Mouse (Mus musculus) CH12.LX (cell line): ENCODE data around the gene Olfr263. TPM values are rescaled to one million over a fixed set of nuclear protein-coding genes. Genes with fewer than 3 reads are reported as not detected.

Experiments
- DNase-seq: peaks from one replicate; pipeline ENCODE4 v3.0.0-alpha.2; 2013; ENCODE audit errors: extremely low read depth
- H3K27ac ChIP-seq: 2 replicates; pipeline ENCODE4 v1.5.1; 2012; ENCODE audit warnings: low read depth, mild to moderate bottlenecking, control low read depth, moderate library complexity; ENCODE audit not compliant: insufficient read depth
- H3K27me3 ChIP-seq: replicated peaks from 2 replicates; pipeline ENCODE3; 2012; ENCODE audit warnings: inconsistent platforms
- H3K36me3 ChIP-seq, 2 experiments: replicated peaks in 1 of 2; 2 replicates each; pipeline versions ENCODE3 to v1.6.1; 2012; ENCODE audit warnings: inconsistent platforms in 1 of 2, low read length in 1 of 2, mild to moderate bottlenecking in 1 of 2, mixed read lengths in 1 of 2, moderate library complexity in 1 of 2; ENCODE audit not compliant: control insufficient read depth in 1 of 2, insufficient read depth in 1 of 2
- H3K4me1 ChIP-seq, 2 experiments: 2 replicates each; pipeline ENCODE4 v1.6.1; 2012; ENCODE audit warnings: inconsistent platforms in 1 of 2, moderate library complexity in 1 of 2; ENCODE audit not compliant: insufficient read depth in 2 of 2, control insufficient read depth in 1 of 2
- H3K4me2 ChIP-seq: 2 replicates; pipeline ENCODE4 v1.6.1; 2012; ENCODE audit warnings: low read depth, mild to moderate bottlenecking, control low read depth; ENCODE audit not compliant: poor library complexity, insufficient read depth, severe bottlenecking
- H3K4me3 ChIP-seq, 3 experiments: fragments of 150-350 bp in 1 of 3; sonication (generic) in 1 of 3; replicated peaks in 1 of 3; 2 replicates each; pipeline versions ENCODE3 to v1.5.1; 2011 to 2012; ENCODE audit warnings: low read depth in 2 of 3, low read length in 2 of 3, mild to moderate bottlenecking in 2 of 3, moderate library complexity in 2 of 3, control low read depth in 1 of 3, improper control_type of control experiment in 1 of 3, inconsistent platforms in 1 of 3, mixed read lengths in 1 of 3; ENCODE audit not compliant: poor library complexity in 1 of 3
- H3K79me2 ChIP-seq: replicated peaks from 2 replicates; pipeline ENCODE4 v1.6.1; 2012; ENCODE audit warnings: mild to moderate bottlenecking, moderate library complexity; ENCODE audit not compliant: control insufficient read depth, poor library complexity, insufficient read depth, severe bottlenecking; ENCODE audit errors: extremely low read depth
- H3K9ac ChIP-seq: 2 replicates; pipeline ENCODE4 v1.6.1; 2012; ENCODE audit warnings: low read depth, mild to moderate bottlenecking, control low read depth, moderate library complexity; ENCODE audit not compliant: insufficient read depth
- H3K9me3 ChIP-seq: replicated peaks from 2 replicates; pipeline ENCODE3; 2012; ENCODE audit warnings: low read length, inconsistent platforms, mixed read lengths
- CHD2 ChIP-seq: IDR thresholded peaks from 2 replicates; pipeline ENCODE4 v1.6.1; 2011; ENCODE audit warnings: low read length, improper control_type of control experiment
- CTCF ChIP-seq, 2 experiments: IDR thresholded peaks in 1 of 2; conservative IDR thresholded peaks in 1 of 2; 2 replicates each; pipeline ENCODE4 v1.5.1; 2011 to 2012; ENCODE audit warnings: low read depth in 2 of 2, low read length in 2 of 2, improper control_type of control experiment in 1 of 2, inconsistent platforms in 1 of 2, mild to moderate bottlenecking in 1 of 2, moderate library complexity in 1 of 2
- E2F4 ChIP-seq: IDR thresholded peaks from 2 replicates; pipeline ENCODE4 v1.6.1; 2011; ENCODE audit warnings: low read depth, low read length, improper control_type of control experiment; ENCODE audit not compliant: insufficient replicate concordance
- EP300 ChIP-seq: IDR thresholded peaks from 2 replicates; pipeline ENCODE4 v1.6.1; 2011; ENCODE audit warnings: low read length, improper control_type of control experiment
- GABPA ChIP-seq: IDR thresholded peaks from 2 replicates; pipeline ENCODE4 v1.6.1; 2012; ENCODE audit warnings: low read depth, low read length, improper control_type of control experiment, inconsistent platforms; ENCODE audit not compliant: insufficient replicate concordance
- IRF4 ChIP-seq: IDR thresholded peaks from 2 replicates; pipeline ENCODE4 v1.6.1; 2014; ENCODE audit warnings: low read depth, mild to moderate bottlenecking, inconsistent platforms, low read length, improper control_type of control experiment
- JUN ChIP-seq: IDR thresholded peaks from 2 replicates; pipeline ENCODE4 v1.6.1; 2011; ENCODE audit warnings: low read depth, mild to moderate bottlenecking, low read length, improper control_type of control experiment, moderate library complexity; ENCODE audit not compliant: insufficient read depth
- MAX ChIP-seq: IDR thresholded peaks from 2 replicates; pipeline ENCODE4 v1.6.1; 2011; ENCODE audit warnings: low read length, improper control_type of control experiment
- NELFE ChIP-seq: IDR thresholded peaks from 2 replicates; pipeline ENCODE4 v1.6.1; 2011; ENCODE audit warnings: low read depth, low read length, improper control_type of control experiment
- POLR2A ChIP-seq: IDR thresholded peaks from 2 replicates; pipeline ENCODE4 v1.6.1; 2011; ENCODE audit warnings: low read depth, mild to moderate bottlenecking, improper control_type of control experiment, low read length
- POLR2AphosphoS2 ChIP-seq: IDR thresholded peaks from 2 replicates; pipeline ENCODE4 v1.6.1; 2011; ENCODE audit warnings: low read depth, low read length, improper control_type of control experiment
- RAD21 ChIP-seq: IDR thresholded peaks from 2 replicates; pipeline ENCODE4 v1.6.1; 2011; ENCODE audit warnings: low read depth, mild to moderate bottlenecking, low read length, improper control_type of control experiment, moderate library complexity
- RCOR1 ChIP-seq: conservative IDR thresholded peaks from 2 replicates; pipeline ENCODE4 v1.6.1; 2012; ENCODE audit warnings: low read depth, mild to moderate bottlenecking, inconsistent platforms, low read length, improper control_type of control experiment
- UBTF ChIP-seq: IDR thresholded peaks from 2 replicates; pipeline ENCODE4 v1.6.1; 2012; ENCODE audit warnings: low read depth, mild to moderate bottlenecking, inconsistent platforms, low read length, improper control_type of control experiment, moderate library complexity
- USF1 ChIP-seq: IDR thresholded peaks from 2 replicates; pipeline ENCODE4 v1.6.1; 2014; ENCODE audit warnings: low read depth, mild to moderate bottlenecking, inconsistent platforms, low read length, improper control_type of control experiment
- USF2 ChIP-seq: conservative IDR thresholded peaks from 2 replicates; pipeline ENCODE4 v1.6.1; 2011; ENCODE audit warnings: low read depth, low read length, improper control_type of control experiment
- ZC3H11A ChIP-seq: IDR thresholded peaks from 2 replicates; pipeline ENCODE4 v1.6.1; 2012; ENCODE audit warnings: low read depth, mild to moderate bottlenecking, inconsistent platforms, low read length, improper control_type of control experiment
- dilution Hi-C: fragments of 300-500 bp; cut with MboI; formaldehyde crosslinking; loops from 2 replicates; pipeline ENCODE4 v1.14.3; 2020; ENCODE audit warnings: low sequenced_read_pairs; ENCODE audit not compliant: extremely low pct_unique_long_range_greater_than_20kb, extremely low pct_ligation_motif_present
- in situ Hi-C: fragments of 300-500 bp; cut with MboI; formaldehyde crosslinking; loops from 3 replicates; pipeline ENCODE4 v1.14.3; 2019; ENCODE audit warnings: low sequenced_read_pairs, low pct_ligation_motif_present, low pct_unique_long_range_greater_than_20kb, mixed read lengths
- polyA plus RNA-seq: library from polyadenylated mRNA; unstranded; fragments of >175 nt; gene quantifications from 2 replicates; pipeline ENCODE4 v1.2.1, GENCODE M21; 2012; ENCODE audit warnings: low read depth; ENCODE audit not compliant: insufficient read length
- total RNA-seq, 2 experiments: library from RNA; depleted of rRNA; stranded (reverse); fragments of 300-350 nt in 1 of 2; fragments of >200 nt in 1 of 2; gene quantifications; 2 replicates each; pipeline ENCODE4 v1.2.3; 2012 to 2014

The Olfr263 gene
- total and polyA plus RNA-seq, 3 experiments: not detected

GRCm38 (mm10) chr13:21183066-21183465, 53.6 kb downstream of the Olfr263 start:
- in situ Hi-C loops: no loop called here
- H3K4me1 ChIP-seq: peaks cover 11 to 55% of the 10 kb centered on the region in 2 experiments

GRCm38 (mm10) chr13:21183661-21184060, 54.2 kb downstream of the Olfr263 start:
- DNase-seq: no peak
- Histone ChIP-seq H3K27ac (no peak overlapping the region), H3K79me2 (peaks cover 51% of the 10 kb centered on the region), H3K27me3 (no peaks in the 10 kb centered on the region), H3K9ac (no peak overlapping the region), H3K4me3 (no peak overlapping the region), H3K36me3 (peaks cover 52 to 70% of the 10 kb centered on the region in 2 experiments), H3K9me3 (no peaks in the 10 kb centered on the region), H3K4me2 (no peak overlapping the region), H3K4me1 (peaks cover 6 to 49% of the 10 kb centered on the region in 2 experiments)
- TF ChIP-seq NELFE: no peak
- no peak for TF ChIP-seq JUN
- no peak for TF ChIP-seq EP300
- in situ Hi-C loops: no loop called here
- dilution Hi-C loops: no loop called here

More at GRCm38 (mm10) chr13:21183066-21183465, 53.6 kb downstream of the Olfr263 start:
- no peak for DNase-seq
- no peak overlapping the region for H3K27ac ChIP-seq
- H3K36me3 ChIP-seq: peaks cover 47 to 64% of the 10 kb centered on the region in 2 experiments
- TF ChIP-seq CTCF (conservative IDR thresholded peaks at IDR 0.05 in 1 of 2, IDR thresholded peaks at IDR 0.05 in 1 of 2; ENCODE audit: low read depth in 2 of 2, low read length in 2 of 2) (no peak), IRF4 (no peak), ZC3H11A (no peak), E2F4 (no peak), RCOR1 (no peak), UBTF (no peak), MAX (no peak), USF2 (no peak), GABPA (no peak), CHD2 (no peak), USF1 (no peak), POLR2AphosphoS2 (no peak), NELFE (no peak), RAD21 (no peak), POLR2A (no peak)
- H3K79me2 ChIP-seq: peaks cover 51% of the 10 kb centered on the region
- no peak overlapping the region for H3K4me3 ChIP-seq
- no peak overlapping the region for H3K9ac ChIP-seq
- H3K27me3 ChIP-seq: no peaks in the 10 kb centered on the region
- H3K4me2 ChIP-seq: no peak overlapping the region
- dilution Hi-C loops: no loop called here
- no peaks in the 10 kb centered on the region for H3K9me3 ChIP-seq
